Mouse (Mus musculus) kidney, adult 2 months (tissue): Measurements from ENCODE around the gene Zfp668.

Experiments used
- CTCF ChIP-seq: fragments of 200-500 bp; conservative IDR thresholded peaks from 2 replicates; pipeline ENCODE4 v1.5.1; 2011; ENCODE audit warnings: low read depth, mild to moderate bottlenecking, control low read depth, low read length, moderate library complexity, mixed read lengths; ENCODE audit not compliant: insufficient read depth, insufficient read length
- POLR2A ChIP-seq: fragments of 200-500 bp; IDR thresholded peaks from one replicate; pipeline ENCODE4 v1.6.1; 2011; ENCODE audit warnings: low read depth, low read length, control low read depth

GRCm38 (mm10) chr7:127822494-127822893, 54.1 kb downstream of the Zfp668 start:
- TF ChIP-seq POLR2A (no peak), CTCF (no peak)
